Mouse (Mus musculus): ENCODE measurements at regions not wholly inside any gene's neighbourhood (a gene's known extent, or its start where the extent isn't known, plus 50 kb on each side); places are given as distances from the start of the nearest gene placed in this dataset.

DNA sequence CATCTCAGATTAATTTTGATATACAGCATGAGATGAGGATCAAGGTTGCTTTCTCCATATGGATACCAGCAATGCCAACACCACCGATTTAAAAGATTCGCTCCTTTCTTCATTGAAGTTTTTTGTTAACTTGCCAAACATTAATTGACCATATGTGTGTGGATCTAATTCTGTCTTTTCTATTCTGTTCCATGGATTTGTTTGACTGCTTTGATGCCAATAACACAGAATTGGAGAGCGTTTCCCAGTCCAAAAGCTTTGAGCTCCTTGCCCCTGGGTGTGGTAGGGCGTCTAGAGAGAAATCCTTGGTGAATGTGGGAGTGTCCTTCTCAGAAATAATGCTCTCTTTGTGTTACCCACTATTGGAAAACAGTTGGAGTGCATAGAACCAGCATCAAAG is 254.3 kb downstream of the Samd5 start:
- TF ChIP-seq EP300 (IDR thresholded peaks at IDR 0.05; ENCODE audit: low read length): no peak
- TF ChIP-seq HCFC1 (IDR thresholded peaks at IDR 0.05; ENCODE audit: low read depth, low read length): no peak
- TF ChIP-seq CTCF (conservative IDR thresholded peaks at IDR 0.05 in 1 of 2, IDR thresholded peaks at IDR 0.05 in 1 of 2; ENCODE audit: low read depth in 2 of 2, low read length in 2 of 2): no peak
- no peak for TF ChIP-seq MAFK (IDR thresholded peaks at IDR 0.05; ENCODE audit: insufficient replicate concordance, low read length)
- TF ChIP-seq POLR2A (IDR thresholded peaks at IDR 0.05; ENCODE audit: low read depth, low read length): no peak
- no peak for TF ChIP-seq IRF4 (IDR thresholded peaks at IDR 0.05; ENCODE audit: low read depth, low read length)

Data from CH12.LX (cell line).